Mouse (Mus musculus): ENCODE data around the gene Timm17b. TPM values are rescaled to one million over a fixed set of nuclear protein-coding genes. Genes with fewer than 3 reads are reported as not detected.

Timm17b gene
- 52.5 and 81.8 TPM in 2 replicates for polyA plus RNA-seq (2012; rRNA removed)

DNA sequence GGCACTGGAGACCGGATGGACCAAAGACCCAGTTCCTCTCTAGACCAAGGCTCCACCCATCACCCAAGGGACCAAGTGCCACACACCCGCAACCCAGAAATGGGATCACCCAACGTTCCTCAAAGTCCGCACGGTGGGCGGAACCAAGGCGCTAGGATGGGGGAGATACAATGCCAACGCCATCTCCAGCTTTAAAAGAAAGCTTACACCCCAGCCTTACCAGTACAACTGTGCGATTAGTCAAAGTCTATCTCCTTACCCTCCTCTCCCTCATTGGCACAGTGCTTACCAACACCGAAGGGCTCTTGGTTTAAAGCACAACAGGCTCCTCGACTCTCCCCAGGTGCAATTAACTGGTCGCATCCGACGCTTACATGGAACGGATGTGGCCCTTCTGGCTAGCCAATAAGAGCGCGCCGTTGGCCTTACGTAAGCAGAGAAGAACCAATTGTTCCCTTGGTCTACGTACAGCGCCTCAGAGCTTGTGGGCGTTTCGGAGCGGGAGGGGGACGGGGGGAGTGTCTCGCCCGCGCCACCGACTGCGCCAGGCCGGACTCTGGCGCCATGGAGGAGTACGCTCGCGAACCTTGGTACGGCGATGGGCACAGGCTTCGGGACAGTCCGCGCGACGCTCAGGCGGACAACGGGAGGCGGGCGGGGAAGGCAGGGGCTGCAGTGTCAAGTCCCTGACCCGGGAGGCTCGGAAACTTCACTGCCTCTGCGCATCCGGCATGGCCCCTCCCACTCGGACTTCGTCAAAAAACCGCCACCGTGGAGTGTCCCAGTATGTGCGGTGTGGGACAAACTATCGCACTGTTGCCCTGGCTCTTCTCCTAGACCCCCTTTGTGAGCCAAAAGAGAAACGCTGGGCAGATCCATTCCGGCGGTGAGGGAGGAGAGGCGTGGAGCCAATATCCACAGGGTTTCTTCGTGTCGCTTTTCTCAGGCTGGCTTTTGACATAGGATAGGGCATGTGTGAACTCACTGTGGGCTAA, at the start of gene Timm17b, which contains the start of gene Pqbp1:
Gene Timm17b, plus strand, starts transcription at position 478 of the 995 bp plus-strand sequence.
Gene Pqbp1, minus strand, starts transcription at position 390 of the 995 bp plus-strand sequence.

GRCm38 (mm10) chrX:7878007-7878419, 21.1 kb upstream of the Timm17b start, which contains the start of gene Pim2:
Pim2 (plus strand) TSS chrX:7878262.

DNA sequence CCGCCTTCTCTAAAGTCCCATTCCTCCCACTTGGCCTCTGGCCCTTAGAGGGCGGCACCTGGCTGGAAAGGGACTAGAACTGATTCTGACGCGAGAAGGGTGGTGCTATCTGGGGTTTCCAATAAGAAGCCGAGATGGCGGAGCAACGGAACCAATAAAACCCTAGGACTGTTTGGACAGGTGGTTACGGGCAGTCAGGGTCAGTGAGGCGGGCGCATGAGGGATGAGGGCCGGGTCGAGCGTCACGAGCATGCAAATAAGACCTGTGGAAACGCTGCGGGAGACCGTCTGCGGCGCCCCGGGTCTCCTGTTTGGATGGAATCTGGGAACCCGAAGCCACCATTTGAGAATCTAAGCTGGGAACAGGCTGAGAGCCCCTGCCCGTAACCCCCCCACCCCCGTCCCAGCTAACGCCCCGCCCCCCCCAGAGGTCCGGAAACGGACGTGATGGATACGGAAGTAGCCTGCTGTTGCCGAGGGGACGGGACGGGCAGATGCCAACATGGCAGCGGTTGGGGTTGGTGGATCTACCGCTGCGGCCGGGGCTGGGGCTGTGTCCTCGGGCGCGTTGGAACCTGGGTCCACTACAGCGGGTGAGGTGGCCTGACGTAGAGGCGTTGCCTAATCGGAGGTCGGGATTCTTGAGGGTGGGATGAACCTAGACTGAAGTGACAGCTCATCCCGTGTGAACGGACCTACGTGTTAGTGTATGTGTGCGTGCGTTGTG, 15.2 kb upstream of the Timm17b start, which contains the start of gene Slc35a2:
Gene Slc35a2, plus strand, starts transcription at position 188 of the 727 bp plus-strand sequence.

GRCm38 (mm10) chrX:7907735-7908134, 8.6 kb downstream of the Timm17b start, which contains the start of gene Gm10491:
Gm10491 (minus strand) TSS chrX:7907835.

DNA sequence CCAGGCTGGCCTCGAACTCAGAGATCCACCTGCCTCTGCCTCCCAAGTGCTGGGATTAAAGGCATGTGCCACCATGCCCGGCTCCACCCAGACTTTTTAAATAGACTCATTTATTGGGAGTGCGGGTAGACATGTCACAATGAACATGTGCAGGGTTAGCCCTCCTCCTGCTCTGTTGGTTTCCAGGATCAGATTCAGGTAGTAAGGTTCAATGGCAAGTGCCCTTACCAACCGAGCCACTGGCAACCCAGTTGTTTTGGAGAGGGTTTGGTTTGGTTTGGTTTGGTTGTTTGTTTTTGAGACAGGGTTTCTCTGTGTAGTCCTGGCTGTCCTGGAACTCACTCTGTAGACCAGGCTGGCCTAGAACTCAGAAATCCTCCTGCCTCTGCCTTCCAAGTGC, 10.1 kb downstream of the Timm17b start, which contains the start of gene Gm10490:
Gene Gm10490, plus strand, starts transcription at position 301 of the 400 bp plus-strand sequence.

DNA sequence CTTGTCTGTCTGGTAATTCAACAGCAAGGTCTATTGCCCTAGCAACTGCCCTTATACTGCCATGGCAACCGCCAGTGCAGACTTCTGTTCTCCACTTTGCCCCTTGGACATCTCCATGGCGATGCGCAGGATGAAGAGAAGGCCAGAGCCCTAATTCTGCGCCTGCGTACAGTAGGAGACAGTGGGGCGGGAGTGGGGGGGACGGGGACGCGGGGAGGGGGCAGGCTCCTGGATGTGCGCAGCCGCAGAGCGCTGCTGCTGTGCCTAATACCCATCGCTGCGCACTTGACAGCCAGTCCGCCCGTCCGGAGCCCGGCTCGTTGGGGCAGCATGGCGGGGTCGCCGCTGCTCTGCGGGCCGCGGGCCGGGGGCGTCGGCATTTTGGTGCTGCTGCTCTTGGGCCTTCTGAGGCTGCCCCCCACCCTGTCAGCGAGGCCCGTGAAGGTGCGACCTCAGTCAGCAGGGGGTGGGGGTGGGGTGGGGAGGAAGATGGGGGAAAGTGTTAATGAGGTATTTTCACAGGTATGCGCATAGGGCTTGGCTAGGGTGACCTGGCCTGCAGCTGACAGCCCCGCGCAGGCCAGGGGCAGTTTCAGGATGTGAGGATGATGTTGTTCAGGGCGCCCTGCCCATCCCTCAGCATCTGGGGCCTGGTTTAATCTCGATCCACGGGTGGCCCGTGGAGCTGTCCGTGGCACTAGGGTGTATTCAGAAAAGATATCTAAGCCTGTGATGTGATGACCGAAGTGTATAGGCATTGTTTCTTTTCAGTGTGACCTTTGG, 20.6 kb downstream of the Timm17b start, which contains the start of gene Pcsk1n:
Gene Pcsk1n, plus strand, starts transcription at position 222 of the 783 bp plus-strand sequence.

GRCm38 (mm10) chrX:7928270-7928790, 29.2 kb downstream of the Timm17b start, which contains the start of gene Eras:
Eras (minus strand) TSS chrX:7928607.

GRCm38 (mm10) chrX:7947108-7947899, 48.1 kb downstream of the Timm17b start, which contains the start of gene Hdac6:
Hdac6 (minus strand) TSS chrX:7947889.

Other genes starting within 250 kb of the Timm17b start
- 4.0 and 7.8 TPM in 2 replicates for gene Prickle3, start 242.1 kb upstream of the Timm17b start, polyA plus RNA-seq (2012; rRNA removed)
- 27.1 and 66.2 TPM in 2 replicates for gene Plp2, start 228.0 kb upstream of the Timm17b start, polyA plus RNA-seq (2012; rRNA removed)
- gene Magix, start 218.1 kb upstream of the Timm17b start, polyA plus RNA-seq (2012; rRNA removed) = 0.16 and 0.22 TPM in 2 replicates
- gene Gpkow, start 202.2 kb upstream of the Timm17b start, polyA plus RNA-seq (2012; rRNA removed) = 33.8 and 34.8 TPM in 2 replicates
- 27.5 and 38.5 TPM in 2 replicates for gene Wdr45, start 185.0 kb upstream of the Timm17b start, polyA plus RNA-seq (2012; rRNA removed)
- 0.24 and 0.42 TPM in 2 replicates for gene Gm45208, start 177.1 kb upstream of the Timm17b start, polyA plus RNA-seq (2012; rRNA removed)
- gene Praf2, start 170.9 kb upstream of the Timm17b start, polyA plus RNA-seq (2012; rRNA removed) = 53.9 and 70.5 TPM in 2 replicates
- 20.3 and 22.5 TPM in 2 replicates for gene Ccdc120, start 148.5 kb upstream of the Timm17b start, polyA plus RNA-seq (2012; rRNA removed)
- 16.0 and 21.7 TPM in 2 replicates for gene Tfe3, start 136.8 kb upstream of the Timm17b start, polyA plus RNA-seq (2012; rRNA removed)
- 72.0 and 84.3 TPM in 2 replicates for gene Gripap1, start 109.6 kb upstream of the Timm17b start, polyA plus RNA-seq (2012; rRNA removed)
- 2.8 and 3.9 TPM in 2 replicates for gene Kcnd1, start 77.1 kb upstream of the Timm17b start, polyA plus RNA-seq (2012; rRNA removed)
- 43.7 and 56.6 TPM in 2 replicates for gene Otud5, start 58.0 kb upstream of the Timm17b start, polyA plus RNA-seq (2012; rRNA removed)
- gene Pim2, start 21.1 kb upstream of the Timm17b start, polyA plus RNA-seq (2012; rRNA removed) = 11.3 and 13.8 TPM in 2 replicates
- 15.1 and 29.0 TPM in 2 replicates for gene Slc35a2, start 15.3 kb upstream of the Timm17b start, polyA plus RNA-seq (2012; rRNA removed)
- gene Pqbp1, start 88 bp upstream of the Timm17b start, polyA plus RNA-seq (2012; rRNA removed) = 167 and 254 TPM in 2 replicates
- gene Gm10491, start 8.5 kb downstream of the Timm17b start, polyA plus RNA-seq (2012; rRNA removed) = not detected in 2 replicates
- gene Gm10490, start 10.2 kb downstream of the Timm17b start, polyA plus RNA-seq (2012; rRNA removed) = 0.29 TPM in 1 of 2 replicates, not detected in the other
- gene Pcsk1n, start 20.5 kb downstream of the Timm17b start, polyA plus RNA-seq (2012; rRNA removed) = 14.0 and 40.0 TPM in 2 replicates
- 0.07 and 0.11 TPM in 2 replicates for gene Eras, start 29.2 kb downstream of the Timm17b start, polyA plus RNA-seq (2012; rRNA removed)
- gene Hdac6, start 48.5 kb downstream of the Timm17b start, polyA plus RNA-seq (2012; rRNA removed) = 88.1 and 106 TPM in 2 replicates
- 9.1 and 11.0 TPM in 2 replicates for gene Gata1, start 78.7 kb downstream of the Timm17b start, polyA plus RNA-seq (2012; rRNA removed)
- gene Glod5, start 119.1 kb downstream of the Timm17b start, polyA plus RNA-seq (2012; rRNA removed) = 0.19 TPM in 1 of 2 replicates, not detected in the other
- gene Suv39h1, start 175.4 kb downstream of the Timm17b start, polyA plus RNA-seq (2012; rRNA removed) = 56.8 and 78.2 TPM in 2 replicates
- 1.7 and 1.8 TPM in 2 replicates for gene Was, start 191.1 kb downstream of the Timm17b start, polyA plus RNA-seq (2012; rRNA removed)
- 85.7 and 88.6 TPM in 2 replicates for gene Wdr13, start 233.5 kb downstream of the Timm17b start, polyA plus RNA-seq (2012; rRNA removed)
- 596 and 658 TPM in 2 replicates for gene Rbm3, start 246.5 kb downstream of the Timm17b start, polyA plus RNA-seq (2012; rRNA removed)

Measured in central nervous system, embryonic 11.5 days (tissue).